Mouse (Mus musculus) kidney, embryonic 14.5 days (tissue): ENCODE results near the gene Fcgrt. TPM values are rescaled to one million over a fixed set of nuclear protein-coding genes. Genes with fewer than 3 reads are reported as not detected.
A peak's percentile ranks its signal among the peaks of the same experiment; 100 is the strongest.

Experiments
- ATAC-seq: fragments of 200-750 bp; cut with Nextera tagmentation; 2 replicates; pipeline ENCODE4 v1.8.0; 2017; ENCODE audit warnings: moderate number of reproducible peaks, mild to moderate bottlenecking, moderate TSS enrichment, moderate library complexity; ENCODE audit not compliant: low FRiP score, low TSS enrichment
- H3K27ac ChIP-seq: fragments of 300-500 bp; sonication (generic); 2 replicates; pipeline ENCODE4 v1.5.1; 2014; ENCODE audit warnings: low read depth, mild to moderate bottlenecking, low read length, moderate library complexity, mixed read lengths
- H3K27me3 ChIP-seq: fragments of 300-500 bp; sonication (generic); 2 replicates; pipeline ENCODE4 v1.6.1; 2014; ENCODE audit warnings: mild to moderate bottlenecking, low read length; ENCODE audit not compliant: control insufficient read depth, insufficient read depth
- H3K36me3 ChIP-seq: fragments of 300-500 bp; sonication (generic); 2 replicates; pipeline ENCODE4 v1.6.1; 2014; ENCODE audit warnings: low read length, mixed read lengths; ENCODE audit not compliant: control insufficient read depth, insufficient read depth
- H3K4me1 ChIP-seq: fragments of 300-500 bp; sonication (generic); 2 replicates; pipeline ENCODE4 v1.6.1; 2014; ENCODE audit warnings: low read length, mixed read lengths; ENCODE audit not compliant: control insufficient read depth, insufficient read depth
- H3K4me2 ChIP-seq: fragments of 300-500 bp; sonication (generic); replicated peaks from 2 replicates; pipeline ENCODE4 v1.6.1; 2014; ENCODE audit warnings: low read depth, mild to moderate bottlenecking, low read length
- H3K4me3 ChIP-seq: fragments of 300-500 bp; sonication (generic); 2 replicates; pipeline ENCODE4 v1.5.1; 2014; ENCODE audit warnings: mild to moderate bottlenecking, low read length
- H3K9ac ChIP-seq: fragments of 300-500 bp; sonication (generic); 2 replicates; pipeline ENCODE4 v1.6.1; 2014; ENCODE audit warnings: low read depth, mild to moderate bottlenecking, low read length, moderate library complexity
- H3K9me3 ChIP-seq: fragments of 300-500 bp; sonication (generic); 2 replicates; pipeline ENCODE4 v1.6.1; 2016; ENCODE audit warnings: low read length; ENCODE audit not compliant: control insufficient read depth
- WGBS: fragments of 180-500 bp; shearing (Covaris S2); extraction: QIAGEN DNeasy Blood & Tissue Kit; methylation state at CpG from one replicate; pipeline ENCODE4 v1.1.7; 2014; 5-methylcytosine and 5-hydroxymethylcytosine counted together
- polyA plus RNA-seq: library from polyadenylated mRNA; unstranded; fragments of >200 nt; fragmentation: Nextera tagmentation; extraction: Ambion mirVana; gene quantifications from 2 replicates; pipeline ENCODE4 v1.2.1, GENCODE M21; 2014

The Fcgrt gene
- polyA plus RNA-seq, 1 experiment from 2014 or later: 67.4 TPM

DNA sequence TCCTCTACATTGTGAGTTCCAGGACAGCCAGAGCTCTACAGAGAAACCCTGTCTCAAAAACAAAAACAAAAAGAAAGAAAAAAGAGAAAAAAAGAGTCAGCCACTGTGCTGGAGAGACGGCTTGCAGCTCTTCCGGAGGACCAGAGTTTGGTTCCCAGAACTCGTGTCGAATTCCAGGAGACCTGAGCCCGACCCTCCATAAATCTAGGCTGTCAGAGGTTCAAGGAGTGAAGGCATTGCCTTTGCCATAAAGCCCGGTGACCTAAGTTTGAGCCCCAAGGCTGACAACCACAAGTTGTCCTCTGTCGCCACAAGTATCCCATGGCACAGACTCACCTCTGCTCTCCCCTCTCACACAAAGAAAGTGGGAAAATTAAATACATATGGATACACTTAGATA is 9.5 kb downstream of the Fcgrt start:
- 7% methylated on average over 7 of the region's 7 CpGs for WGBS
- Histone ChIP-seq H3K9me3 (no peaks in the 10 kb centered on the region), H3K4me3 (no peak overlapping the region), H3K4me2 (no peak overlapping the region), H3K27me3 (no peaks in the 10 kb centered on the region), H3K27ac (peak overlapping the region; percentile 85), H3K36me3 (peaks cover 8% of the 10 kb centered on the region; the same call in 1 of the 2 replicates), H3K4me1 (peaks cover 27% of the 10 kb centered on the region; the same call in 1 of the 2 replicates), H3K9ac (no peak overlapping the region)
- ATAC-seq: peak; percentile 7; the same call in 1 of the 2 replicates

DNA sequence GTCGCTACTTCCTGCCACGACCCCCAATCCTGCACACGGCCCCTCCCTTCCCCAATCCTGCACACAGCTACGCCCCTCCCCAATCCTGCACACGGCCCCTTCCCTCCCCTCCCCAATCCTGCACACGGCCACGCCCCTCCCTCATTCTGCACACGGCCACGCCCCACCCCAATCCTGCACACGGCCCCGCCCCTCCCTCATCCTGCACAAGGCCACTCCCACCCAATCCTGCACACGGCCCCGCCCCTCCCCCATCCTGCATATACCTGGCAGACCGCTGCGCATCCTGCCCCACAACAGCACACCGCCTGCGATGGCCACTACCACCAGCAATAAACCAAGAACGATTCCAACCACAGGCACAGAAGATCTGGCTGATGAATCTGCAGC is 10.1 kb downstream of the Fcgrt start:
- Histone ChIP-seq H3K4me2 (0 out of 2 replicates have a peak overlapping the region, but pooled peaks have one; percentile 2), H3K36me3 (peaks cover 12% of the 10 kb centered on the region), H3K4me3 (no peak overlapping the region), H3K4me1 (peaks cover 27% of the 10 kb centered on the region; the same call in 1 of the 2 replicates), H3K9me3 (no peaks in the 10 kb centered on the region), H3K27me3 (no peaks in the 10 kb centered on the region), H3K9ac (no peak overlapping the region), H3K27ac (peak overlapping the region; percentile 85)
- no peak for ATAC-seq
- WGBS: 26% methylated on average over 17 of the region's 18 CpGs

DNA sequence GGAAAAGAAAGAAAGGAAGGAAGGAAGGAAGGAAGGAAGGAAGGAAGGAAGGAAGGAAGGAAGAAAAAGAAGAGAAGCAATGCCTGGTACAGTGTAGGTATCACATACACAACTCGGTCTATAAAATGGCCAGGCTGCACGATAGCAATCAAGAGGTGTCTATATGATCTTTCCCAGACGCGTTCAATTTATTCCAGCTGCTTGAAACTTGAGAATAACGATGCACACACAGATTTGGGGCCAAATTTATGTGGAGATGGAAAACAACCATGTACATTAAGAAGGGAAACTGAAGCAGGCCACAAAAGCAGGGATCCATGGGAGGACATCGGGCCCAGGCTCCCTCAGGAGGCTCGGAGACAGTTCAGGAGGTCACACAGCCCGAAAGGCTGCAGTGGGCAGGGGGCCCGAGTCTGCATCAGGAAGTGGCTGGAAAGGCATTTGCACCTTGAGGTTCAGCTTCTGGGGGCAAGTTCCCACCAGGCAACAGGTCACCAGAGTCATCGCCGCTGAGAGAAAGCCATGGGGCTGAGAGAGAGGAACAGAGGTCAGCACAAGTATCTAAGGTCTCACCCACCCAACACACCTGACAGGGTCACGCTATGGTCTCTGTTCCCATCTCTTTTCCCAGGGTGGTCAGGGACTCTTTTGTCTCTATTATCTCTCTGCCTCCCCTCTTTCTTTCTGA is 10.7 kb downstream of the Fcgrt start:
- H3K4me2 ChIP-seq: peak overlapping the region; percentile 3; the same call in 1 of the 2 replicates
- H3K4me3 ChIP-seq: no peak overlapping the region
- ATAC-seq: no peak

DNA sequence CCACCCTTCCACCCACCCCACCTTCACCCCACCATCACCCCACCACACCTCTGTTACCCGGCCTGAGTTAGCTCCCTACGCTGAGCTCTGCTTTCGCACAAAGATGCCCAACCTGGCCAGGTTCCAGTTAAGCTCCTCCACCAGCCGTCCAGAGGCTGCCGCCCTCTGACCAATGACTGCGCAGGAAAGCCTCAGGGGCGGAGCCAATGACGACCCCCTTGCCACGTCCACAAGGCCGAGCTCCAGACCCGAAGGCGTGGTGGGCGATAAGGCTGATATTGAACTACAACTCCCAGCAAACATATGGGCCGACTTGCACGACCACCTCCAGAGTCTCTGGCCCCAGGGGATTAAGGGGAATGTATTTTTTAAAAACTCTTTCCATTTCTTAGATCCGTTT is 11.6 kb downstream of the Fcgrt start, which contains the start of gene Rcn3:
TSS of gene Rcn3 (minus strand) at position 174 of the 400 bp plus-strand sequence.
- Histone ChIP-seq H3K36me3 (peaks cover 25% of the 10 kb centered on the region), H3K9me3 (no peaks in the 10 kb centered on the region), H3K27me3 (no peaks in the 10 kb centered on the region), H3K4me3 (peak within 1 kb of the TSS; percentile 58), H3K9ac (peak within 1 kb of the TSS; percentile 78), H3K4me1 (peaks cover 27% of the 10 kb centered on the region; the same call in 1 of the 2 replicates), H3K27ac (peak within 1 kb of the TSS; percentile 85), H3K4me2 (peak within 1 kb of the TSS; percentile 76)
- peak; percentile 91 for ATAC-seq
- under 1% methylated on average over 16 of the region's 16 CpGs for WGBS

More for the DNA sequence above, 10.7 kb downstream of the Fcgrt start:
- 33% methylated on average over 12 of the region's 12 CpGs for WGBS
- Histone ChIP-seq H3K9ac (no peak overlapping the region), H3K36me3 (peaks cover 18% of the 10 kb centered on the region), H3K27me3 (no peaks in the 10 kb centered on the region), H3K4me1 (peaks cover 27% of the 10 kb centered on the region; the same call in 1 of the 2 replicates), H3K9me3 (no peaks in the 10 kb centered on the region), H3K27ac (peak overlapping the region; percentile 85)

DNA sequence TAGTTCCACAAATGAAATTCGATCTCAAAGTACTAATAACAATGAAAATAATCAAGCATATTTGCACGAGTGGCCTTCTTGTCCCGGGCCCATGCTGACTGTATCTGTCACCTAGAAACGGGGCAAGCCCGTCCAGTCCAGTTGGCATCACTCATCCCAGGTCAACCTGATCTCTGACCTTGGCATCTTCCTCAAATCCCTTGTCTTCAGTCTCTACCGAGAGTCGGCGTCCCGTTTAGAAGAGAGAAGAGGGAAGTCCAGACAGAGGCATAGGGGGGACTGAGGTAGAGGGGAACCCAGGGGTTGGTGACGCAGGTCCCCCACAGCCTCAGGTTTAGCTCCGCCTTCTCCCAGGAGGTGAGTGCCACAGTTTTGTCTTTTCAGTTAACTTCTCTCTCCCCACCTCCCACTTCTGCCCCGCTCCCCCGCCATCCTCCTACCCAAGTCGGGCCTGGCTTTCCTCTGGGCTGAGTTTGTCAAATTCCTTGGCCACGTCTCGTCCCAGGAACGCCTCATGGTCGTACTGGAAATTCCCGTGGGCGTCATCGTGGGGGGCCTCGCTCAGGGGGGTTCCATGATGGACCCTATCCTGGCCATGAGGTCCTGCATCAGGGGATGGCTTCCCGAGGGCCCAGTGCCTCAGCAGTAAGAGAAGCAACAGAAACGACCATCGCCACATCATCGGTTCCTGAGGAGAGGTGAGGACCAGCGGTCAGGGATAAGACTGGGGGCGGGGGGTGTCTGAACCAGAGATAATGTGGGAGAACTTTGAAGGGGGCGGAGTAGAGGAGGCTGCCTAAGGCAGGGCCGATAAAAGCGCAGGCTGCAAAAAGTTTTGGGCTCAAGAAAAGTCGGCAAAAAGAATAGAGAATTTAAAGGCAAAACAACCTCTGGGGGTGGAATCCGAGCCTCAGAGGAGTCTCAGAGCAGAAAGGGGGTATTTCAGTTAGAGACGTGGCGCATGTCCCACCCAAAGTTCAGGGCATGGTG is 12.4 kb downstream of the Fcgrt start:
- H3K9me3 ChIP-seq: no peaks in the 10 kb centered on the region

DNA sequence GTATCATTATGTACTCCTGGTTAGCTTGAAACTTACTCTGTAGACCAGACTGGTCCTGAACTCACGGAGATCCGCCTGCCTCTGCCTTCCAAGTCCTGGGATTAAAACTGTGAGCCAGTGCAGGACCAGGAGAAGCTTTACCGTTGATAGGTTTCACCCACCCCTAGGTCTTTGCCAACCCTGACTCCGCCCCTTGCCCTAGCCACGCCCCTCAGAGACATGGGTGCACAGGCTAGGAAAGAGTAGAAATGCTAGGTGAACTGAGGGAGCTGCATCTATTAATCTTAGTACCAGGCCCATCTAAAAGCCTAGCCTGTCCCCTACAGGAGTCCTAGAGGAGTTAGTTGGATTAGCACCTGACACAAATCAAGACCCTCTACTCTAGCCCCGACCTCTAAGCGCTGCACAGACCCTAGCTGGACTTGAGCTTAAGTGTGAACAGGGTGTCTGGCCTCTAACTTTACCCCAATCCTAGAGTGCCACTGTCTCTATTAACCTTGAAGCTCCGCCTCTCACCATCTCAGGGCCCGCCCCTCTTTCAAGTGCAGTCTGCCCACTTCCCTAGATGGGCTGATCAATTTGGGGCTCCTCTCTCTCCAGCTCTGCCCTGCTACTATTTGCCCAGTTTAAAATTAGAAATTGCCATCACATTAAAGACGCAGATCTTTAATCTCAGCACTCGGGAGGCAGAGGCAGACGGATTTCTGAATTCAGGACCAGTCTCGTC is 13.2 kb downstream of the Fcgrt start:
- Histone ChIP-seq H3K27me3 (no peaks in the 10 kb centered on the region), H3K27ac (no peak overlapping the region), H3K9me3 (no peaks in the 10 kb centered on the region), H3K36me3 (peaks cover 34% of the 10 kb centered on the region), H3K4me3 (peak overlapping the region; percentile 58), H3K4me2 (peak overlapping the region; percentile 76; the same call in 1 of the 2 replicates), H3K4me1 (peaks cover 27% of the 10 kb centered on the region; the same call in 1 of the 2 replicates), H3K9ac (no peak overlapping the region)
- 74% methylated on average over 13 of the region's 13 CpGs for WGBS
- ATAC-seq: no peak

More for the DNA sequence above, 12.4 kb downstream of the Fcgrt start:
- Histone ChIP-seq H3K27ac (peak overlapping the region; percentile 83), H3K36me3 (peaks cover 29% of the 10 kb centered on the region), H3K4me3 (peak overlapping the region; percentile 58), H3K27me3 (no peaks in the 10 kb centered on the region), H3K9ac (peak overlapping the region; percentile 78), H3K4me1 (peaks cover 27% of the 10 kb centered on the region; the same call in 1 of the 2 replicates), H3K4me2 (peak overlapping the region; percentile 76)
- ATAC-seq: peak; percentile 41
- WGBS: 9% methylated on average over 35 of the region's 35 CpGs

DNA sequence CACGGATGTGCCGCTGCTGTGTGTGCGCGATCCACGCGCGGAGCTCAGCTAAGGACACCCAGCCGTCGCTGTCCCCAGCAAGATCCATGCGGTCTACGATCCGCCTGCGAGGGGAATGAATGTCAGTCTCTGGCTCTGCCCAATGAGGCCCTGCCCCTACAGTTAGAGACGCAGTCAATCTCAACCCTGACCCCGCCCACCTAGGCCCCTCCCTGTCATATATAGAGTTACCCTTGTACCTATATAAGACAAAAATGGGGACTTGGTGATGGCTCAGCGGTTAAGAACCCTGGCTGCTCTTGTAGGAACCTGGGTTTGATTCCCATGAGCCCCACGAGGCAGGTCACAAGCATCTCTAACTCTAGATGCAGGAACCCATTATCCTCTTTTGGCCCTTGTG is 15.1 kb downstream of the Fcgrt start:
- Histone ChIP-seq H3K4me3 (no peak overlapping the region), H3K4me2 (no peak overlapping the region), H3K4me1 (peaks cover 17% of the 10 kb centered on the region; the same call in 1 of the 2 replicates), H3K9me3 (no peaks in the 10 kb centered on the region), H3K9ac (no peak overlapping the region), H3K27ac (no peak overlapping the region), H3K27me3 (no peaks in the 10 kb centered on the region), H3K36me3 (peaks cover 49% of the 10 kb centered on the region)
- no peak for ATAC-seq
- WGBS: 95% methylated on average over 17 of the region's 17 CpGs

DNA sequence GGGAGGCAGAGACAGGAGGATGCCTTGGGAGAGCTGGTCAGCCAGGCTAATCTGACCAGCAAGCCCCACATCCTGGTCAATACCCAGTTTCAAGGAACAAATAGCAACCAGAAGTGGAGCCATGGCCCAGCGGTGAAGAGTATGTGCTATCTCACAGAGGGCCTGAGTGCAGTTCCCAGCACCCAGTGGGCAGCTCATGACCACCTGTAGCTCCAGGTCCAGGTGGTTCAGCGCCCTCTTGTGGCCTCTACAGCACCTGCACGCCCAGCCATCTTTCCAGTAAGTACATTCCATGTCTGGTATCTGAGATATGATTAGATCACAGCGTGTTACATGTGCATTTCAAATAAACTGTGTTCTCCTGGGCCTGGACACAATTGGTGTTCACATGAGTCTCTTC is 17.6 kb downstream of the Fcgrt start:
- H3K4me1 ChIP-seq: peaks cover 8% of the 10 kb centered on the region; the same call in 1 of the 2 replicates
- no peaks in the 10 kb centered on the region for H3K27me3 ChIP-seq
- H3K4me2 ChIP-seq: no peak overlapping the region
- no peak overlapping the region for H3K4me3 ChIP-seq
- WGBS: 81% methylated on average over 4 of the region's 4 CpGs
- H3K9ac ChIP-seq: no peak overlapping the region
- no peaks in the 10 kb centered on the region for H3K9me3 ChIP-seq
- H3K27ac ChIP-seq: no peak overlapping the region
- H3K36me3 ChIP-seq: peaks cover 60% of the 10 kb centered on the region
- no peak for ATAC-seq
